Mouse (Mus musculus): ENCODE data around the gene Rnf2. TPM values are rescaled to one million over a fixed set of nuclear protein-coding genes. Genes with fewer than 3 reads are reported as not detected.

The Rnf2 gene
- 91.4 and 94.8 TPM in 2 replicates for polyA plus RNA-seq (2015; fragmentation: Nextera tagmentation; extraction: Ambion mirVana)

DNA sequence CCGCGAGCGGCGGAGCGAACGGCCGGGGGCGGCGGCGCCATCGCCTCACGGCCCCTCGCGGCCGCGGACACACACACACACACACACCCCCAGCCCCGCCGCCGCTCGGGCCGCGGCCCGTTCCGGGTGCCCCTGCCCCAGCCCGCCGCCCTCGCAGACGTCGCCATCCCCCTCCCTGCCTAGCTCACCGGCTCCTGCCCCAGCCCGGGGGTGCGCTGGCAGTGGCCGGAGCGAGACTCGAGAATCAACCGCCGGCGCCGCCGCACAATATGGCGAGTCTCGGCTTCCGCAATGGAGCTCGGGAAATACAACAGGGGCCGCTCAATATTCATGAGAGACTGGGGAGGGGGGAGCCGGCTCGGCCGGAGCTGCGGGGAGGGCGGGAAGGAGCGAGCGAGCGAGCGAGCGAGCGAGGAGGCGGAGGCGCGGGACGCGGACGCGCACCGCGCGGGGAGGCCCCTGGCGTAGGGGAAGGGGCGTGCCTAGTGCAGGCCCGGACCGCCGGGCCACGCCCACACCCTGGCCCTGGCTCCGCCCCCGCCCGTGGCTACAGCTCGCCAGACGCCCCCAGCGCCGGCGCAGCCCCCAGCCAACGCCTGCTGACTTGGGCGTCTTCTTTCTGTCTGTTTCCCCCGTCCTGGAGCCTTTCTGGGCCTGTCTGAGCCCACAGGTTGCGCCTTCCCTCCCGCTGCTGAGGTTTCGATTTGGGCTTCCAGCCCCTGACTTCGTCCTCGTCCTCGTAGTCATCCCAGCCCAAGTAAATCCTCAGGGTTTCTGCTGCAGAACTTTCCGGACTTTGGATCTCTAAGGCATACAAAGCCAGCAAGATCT lies at the start of gene Rnf2:
Gene Rnf2, minus strand, starts transcription at position 425 of the 831 bp plus-strand sequence.
- Histone ChIP-seq H3K27me3 (no peaks in the 10 kb centered on the region), H3K36me3 (no peaks in the 10 kb centered on the region), H3K9ac (peak within 1 kb of the TSS; percentile 96), H3K9me3 (replicated peaks) (no peaks in the 10 kb centered on the region), H3K27ac (peak within 1 kb of the TSS; percentile 99), H3K4me2 (peak within 1 kb of the TSS; percentile 67), H3K4me3 (replicated peaks) (peak within 1 kb of the TSS; percentile 93), H3K4me1 (peaks cover 22% of the 10 kb centered on the region)
- ATAC-seq (replicated peaks; ENCODE audit: low FRiP score) = peak; percentile 98
- under 1% methylated on average over 70 of the region's 90 CpGs for WGBS

DNA sequence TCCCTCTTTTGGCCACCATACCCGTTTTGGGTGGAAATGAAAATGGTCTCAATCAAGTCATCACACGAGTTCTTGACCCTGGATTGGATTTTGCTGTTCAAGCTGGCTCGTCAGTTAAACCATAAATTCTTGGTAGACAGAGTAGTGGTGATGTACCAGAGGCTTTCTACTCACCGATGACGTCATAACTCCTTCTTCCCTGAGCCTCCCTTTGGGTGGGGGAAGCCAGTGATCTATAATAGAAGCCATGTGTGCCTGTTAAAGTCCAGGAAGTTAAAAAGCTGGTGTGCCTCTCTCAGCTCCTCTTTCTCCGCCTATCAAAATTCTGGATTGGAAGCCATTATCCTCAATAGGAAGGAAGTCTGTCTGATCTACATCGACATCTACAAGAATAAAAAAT lies 49.0 kb upstream of the Rnf2 start:
- no peak for ATAC-seq (replicated peaks; ENCODE audit: low FRiP score)
- WGBS = 63% methylated on average over 7 of the region's 7 CpGs
- H3K27ac ChIP-seq = peak overlapping the region; percentile 79

DNA sequence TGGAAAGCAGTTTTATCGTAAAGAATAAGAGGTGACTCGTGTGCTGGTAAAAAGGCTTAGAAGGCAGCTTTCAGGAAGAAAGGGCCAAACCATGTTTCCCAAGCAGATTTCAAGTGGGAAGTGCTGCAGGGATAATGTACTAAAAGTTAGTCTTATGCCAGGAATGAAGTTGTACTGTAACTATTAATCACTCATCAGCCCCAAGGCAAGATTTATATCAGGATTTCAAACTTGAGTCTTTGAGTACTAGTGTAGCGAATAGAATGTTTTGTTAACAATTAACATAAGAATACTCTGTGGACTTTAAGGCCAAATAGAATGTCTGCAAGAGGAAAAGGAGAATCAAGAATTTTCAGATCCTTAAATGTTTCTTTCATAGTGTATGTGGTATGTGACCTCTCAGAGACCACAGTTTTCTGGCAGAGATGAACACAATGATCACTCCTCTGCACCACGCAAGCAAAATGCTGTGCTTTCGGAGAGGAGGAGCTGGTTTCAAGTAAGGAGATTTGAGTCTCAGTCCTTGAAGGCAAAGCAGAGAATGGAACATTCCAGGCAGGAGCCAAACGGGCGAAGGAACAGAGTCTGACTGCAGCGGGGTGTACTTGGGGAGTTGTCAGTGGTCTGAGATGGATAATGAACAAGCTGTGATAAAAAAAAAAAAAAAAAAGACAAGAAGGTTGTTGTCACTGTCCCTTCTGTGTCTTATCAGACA lies 48.3 kb upstream of the Rnf2 start:
- Histone ChIP-seq H3K27ac (peak overlapping the region; percentile 79), H3K9me3 (replicated peaks) (no peaks in the 10 kb centered on the region), H3K27me3 (no peaks in the 10 kb centered on the region), H3K4me3 (replicated peaks) (no peak overlapping the region), H3K4me2 (no peak overlapping the region), H3K36me3 (no peaks in the 10 kb centered on the region), H3K4me1 (peaks cover 13% of the 10 kb centered on the region), H3K9ac (no peak overlapping the region)
- 58% methylated on average over 8 of the region's 8 CpGs for WGBS
- ATAC-seq (replicated peaks; ENCODE audit: low FRiP score) = peak; percentile 82

More for the DNA sequence above, 49.0 kb upstream of the Rnf2 start:
- peaks cover 13% of the 10 kb centered on the region for H3K4me1 ChIP-seq
- H3K4me2 ChIP-seq = no peak overlapping the region
- no peak overlapping the region for H3K9ac ChIP-seq
- no peak overlapping the region for H3K4me3 ChIP-seq (replicated peaks)
- H3K27me3 ChIP-seq = no peaks in the 10 kb centered on the region
- H3K9me3 ChIP-seq (replicated peaks) = no peaks in the 10 kb centered on the region
- no peaks in the 10 kb centered on the region for H3K36me3 ChIP-seq

DNA sequence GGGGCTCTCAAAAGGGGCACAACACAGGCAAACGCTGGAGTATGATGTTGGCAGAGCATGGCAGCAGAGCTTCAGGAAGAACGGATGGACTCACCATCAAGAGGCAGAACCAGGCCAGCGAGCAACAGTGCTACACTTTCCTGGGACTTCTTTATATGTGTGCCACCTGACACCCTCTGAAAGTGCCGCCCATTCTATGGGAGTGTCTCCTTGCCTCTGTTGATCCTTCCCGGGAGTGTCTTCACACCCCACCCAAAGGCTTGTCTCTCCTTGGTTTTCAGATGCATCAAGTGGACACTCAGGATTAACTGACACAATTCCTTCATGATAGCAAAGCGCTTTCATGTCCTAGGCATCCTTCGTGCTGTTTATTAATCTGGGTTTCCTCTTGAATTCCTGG lies 44.8 kb upstream of the Rnf2 start:
- no peak overlapping the region for H3K9ac ChIP-seq
- no peak overlapping the region for H3K4me3 ChIP-seq (replicated peaks)
- WGBS = 80% methylated on average over 7 of the region's 7 CpGs
- H3K27ac ChIP-seq = no peak overlapping the region
- no peaks in the 10 kb centered on the region for H3K36me3 ChIP-seq
- peaks cover 13% of the 10 kb centered on the region for H3K4me1 ChIP-seq
- H3K4me2 ChIP-seq = no peak overlapping the region
- no peaks in the 10 kb centered on the region for H3K9me3 ChIP-seq (replicated peaks)
- ATAC-seq (replicated peaks; ENCODE audit: low FRiP score) = no peak
- H3K27me3 ChIP-seq = no peaks in the 10 kb centered on the region

DNA sequence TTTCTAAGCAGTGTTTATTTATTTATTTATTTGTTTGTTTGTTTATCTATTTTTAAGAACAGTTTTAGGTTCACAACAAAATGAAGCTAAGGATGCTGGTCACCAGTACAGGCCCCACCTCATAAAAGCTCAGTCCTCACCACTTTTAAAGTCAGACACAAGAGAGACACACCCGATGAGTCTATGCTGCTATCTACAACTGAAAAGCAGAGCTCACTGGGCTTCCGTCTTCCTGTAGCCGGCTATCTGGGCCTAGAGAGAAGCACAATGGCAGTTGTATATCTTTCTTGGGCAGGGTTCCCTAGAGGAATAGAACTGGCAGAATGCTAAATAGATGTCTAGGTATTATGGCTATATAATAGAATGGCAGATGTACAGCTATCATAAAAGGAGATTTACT lies 43.8 kb upstream of the Rnf2 start:
- no peaks in the 10 kb centered on the region for H3K27me3 ChIP-seq
- H3K9ac ChIP-seq = no peak overlapping the region
- no peak overlapping the region for H3K4me3 ChIP-seq (replicated peaks)
- H3K4me2 ChIP-seq = no peak overlapping the region
- H3K9me3 ChIP-seq (replicated peaks) = no peaks in the 10 kb centered on the region
- no peak overlapping the region for H3K27ac ChIP-seq
- 86% methylated on average over 3 of the region's 3 CpGs for WGBS
- peaks cover 7% of the 10 kb centered on the region; the same call in 1 of the 2 replicates for H3K4me1 ChIP-seq
- no peak for ATAC-seq (replicated peaks; ENCODE audit: low FRiP score)
- H3K36me3 ChIP-seq = no peaks in the 10 kb centered on the region

DNA sequence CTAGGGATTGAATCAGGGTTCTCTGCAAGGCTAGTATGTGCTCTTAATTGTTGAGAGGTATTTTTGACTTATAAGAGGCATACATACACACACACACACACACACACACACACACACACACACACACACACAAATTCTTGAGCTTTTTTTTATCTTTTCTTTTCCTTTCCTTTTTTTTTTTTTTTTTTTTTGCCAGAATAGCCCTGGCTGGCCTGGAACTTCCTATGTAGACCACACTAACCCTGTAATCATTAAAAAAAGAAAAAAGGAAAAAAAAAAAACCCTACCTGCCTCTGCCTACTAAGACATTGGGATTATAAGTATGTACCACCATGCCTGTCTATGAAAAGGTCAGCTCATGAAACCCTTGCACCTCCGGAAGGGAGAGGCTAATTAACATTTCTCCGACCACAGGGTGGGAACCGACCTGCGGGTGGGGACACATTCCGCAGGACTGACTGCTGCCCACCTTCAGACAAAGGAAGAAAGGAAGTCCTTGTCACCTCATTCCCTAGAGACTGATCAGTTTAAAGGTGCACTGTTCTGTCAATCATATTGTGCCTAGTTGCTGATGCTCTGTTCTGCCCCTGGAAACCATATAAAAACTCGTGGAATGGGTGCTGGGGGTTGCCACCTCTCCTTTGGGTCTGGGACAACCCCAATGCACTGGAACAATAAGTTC lies 43.2 kb upstream of the Rnf2 start:
- Histone ChIP-seq H3K27me3 (no peaks in the 10 kb centered on the region), H3K4me2 (no peak overlapping the region), H3K27ac (no peak overlapping the region), H3K4me3 (replicated peaks) (no peak overlapping the region), H3K36me3 (no peaks in the 10 kb centered on the region), H3K9me3 (replicated peaks) (no peaks in the 10 kb centered on the region), H3K4me1 (peaks cover 3% of the 10 kb centered on the region; the same call in 1 of the 2 replicates), H3K9ac (no peak overlapping the region)
- 76% methylated on average over 6 of the region's 6 CpGs for WGBS
- ATAC-seq (replicated peaks; ENCODE audit: low FRiP score) = no peak

DNA sequence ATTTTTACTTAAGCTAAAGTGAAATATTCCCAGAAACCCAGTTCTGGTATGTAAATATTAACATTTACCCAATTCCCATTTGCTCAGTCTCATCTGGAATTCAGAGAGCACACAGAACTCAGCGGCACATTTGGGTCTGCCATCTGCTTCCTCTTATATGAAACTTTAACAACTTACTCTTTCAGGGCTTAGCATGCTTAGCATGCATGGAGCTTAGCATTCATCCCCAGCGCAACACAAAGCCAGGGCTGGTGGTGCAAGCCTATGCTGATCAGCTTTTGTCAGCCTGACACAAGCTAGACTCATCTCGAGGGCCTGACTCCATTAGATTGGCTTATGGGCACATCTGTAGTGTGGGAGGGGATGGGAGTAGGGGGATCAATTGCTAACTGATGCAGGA lies 25.9 kb upstream of the Rnf2 start:
- 83% methylated on average over 3 of the region's 3 CpGs for WGBS
- ATAC-seq (replicated peaks; ENCODE audit: low FRiP score) = no peak
- Histone ChIP-seq H3K36me3 (no peaks in the 10 kb centered on the region), H3K4me1 (no peaks in the 10 kb centered on the region), H3K9ac (no peak overlapping the region), H3K4me3 (replicated peaks) (no peak overlapping the region), H3K4me2 (no peak overlapping the region), H3K27ac (no peak overlapping the region), H3K27me3 (no peaks in the 10 kb centered on the region), H3K9me3 (replicated peaks) (0 out of 2 replicates have a peak, but pooled peaks cover 7% of the 10 kb centered on the region)

DNA sequence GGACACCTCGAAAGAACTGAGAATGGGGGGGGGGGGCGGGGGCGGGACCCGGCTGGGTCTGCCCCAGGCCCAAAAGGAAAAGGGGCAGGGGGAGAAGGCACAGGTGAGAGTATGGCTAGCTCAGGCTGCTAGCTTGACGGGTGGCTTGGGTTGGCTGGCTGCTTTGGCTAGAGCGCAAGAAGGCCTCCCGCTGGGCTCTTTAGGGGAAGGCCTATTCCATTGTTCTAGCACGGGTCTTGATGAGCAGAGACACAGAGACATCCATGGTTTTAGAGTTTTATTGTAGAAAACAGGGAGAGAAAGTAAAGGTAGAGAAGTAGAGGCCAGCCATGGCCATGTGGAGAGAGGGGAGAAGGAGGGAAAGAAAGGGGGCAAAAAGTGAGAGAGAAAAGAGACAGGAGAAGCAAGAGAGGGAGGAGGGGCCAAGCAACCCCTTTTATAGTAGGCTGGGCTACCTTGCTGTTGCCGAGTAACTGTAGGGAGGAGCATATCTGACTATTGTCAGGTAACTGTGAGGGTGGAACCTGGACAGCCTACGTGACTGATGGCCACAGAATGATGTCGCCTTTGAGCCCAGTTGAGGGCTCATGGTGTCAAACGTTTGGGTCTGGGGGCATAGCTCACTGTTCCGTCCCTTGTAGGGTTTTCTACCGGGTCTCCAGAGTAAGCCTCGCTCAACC lies 17.0 kb upstream of the Rnf2 start:
- WGBS = 83% methylated on average over 14 of the region's 15 CpGs
- Histone ChIP-seq H3K27ac (no peak overlapping the region), H3K36me3 (no peaks in the 10 kb centered on the region), H3K4me3 (replicated peaks) (no peak overlapping the region), H3K9me3 (replicated peaks) (0 out of 2 replicates have a peak, but pooled peaks cover 3% of the 10 kb centered on the region), H3K27me3 (no peaks in the 10 kb centered on the region), H3K4me1 (no peaks in the 10 kb centered on the region), H3K9ac (no peak overlapping the region), H3K4me2 (no peak overlapping the region)
- ATAC-seq (replicated peaks; ENCODE audit: low FRiP score) = no peak

DNA sequence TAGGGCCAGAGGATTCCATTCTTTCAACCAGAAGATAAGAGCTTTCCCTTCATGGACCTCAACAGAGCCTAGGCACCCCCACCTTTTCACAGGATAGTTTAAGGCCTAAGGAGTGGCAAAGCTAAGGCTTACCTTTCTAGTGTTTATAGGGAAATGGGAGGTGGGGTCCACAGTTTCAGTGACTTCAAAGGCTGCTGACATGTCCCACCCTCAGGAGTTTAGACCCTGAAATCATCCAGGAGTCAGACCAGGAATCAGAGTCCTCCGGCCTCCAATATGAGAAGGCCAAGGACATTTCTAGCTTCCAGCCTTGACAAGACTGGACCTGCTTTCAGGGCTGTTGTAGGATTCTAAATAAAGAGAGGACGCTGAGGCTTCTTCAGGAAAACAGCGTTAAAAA lies 16.1 kb upstream of the Rnf2 start:
- no peak for ATAC-seq (replicated peaks; ENCODE audit: low FRiP score)

DNA sequence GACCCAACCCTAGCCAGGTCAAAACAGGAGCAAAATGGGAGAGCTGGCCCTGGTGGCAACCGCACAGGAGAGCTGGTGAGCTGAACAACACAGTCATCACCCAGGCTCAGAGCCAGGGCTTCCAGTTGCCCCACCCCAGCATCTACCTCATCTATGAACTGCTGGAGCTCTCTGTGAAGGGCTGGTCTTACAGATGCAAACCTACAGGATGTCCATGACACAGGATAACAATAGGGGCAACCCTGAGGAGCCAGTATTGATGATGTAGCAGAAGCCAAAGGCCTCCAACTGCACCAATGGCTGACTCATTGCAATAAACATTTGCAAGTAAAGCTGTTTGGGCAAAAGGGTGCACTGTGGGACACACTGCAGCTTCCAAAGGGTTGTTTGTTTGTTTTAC lies 15.0 kb upstream of the Rnf2 start:
- H3K4me3 ChIP-seq (replicated peaks) = no peak overlapping the region
- 88% methylated on average over 1 of the region's 1 CpGs for WGBS
- H3K4me2 ChIP-seq = no peak overlapping the region
- no peaks in the 10 kb centered on the region for H3K27me3 ChIP-seq
- no peak overlapping the region for H3K9ac ChIP-seq
- no peak overlapping the region for H3K27ac ChIP-seq
- H3K36me3 ChIP-seq = no peaks in the 10 kb centered on the region
- H3K9me3 ChIP-seq (replicated peaks) = no peaks in the 10 kb centered on the region
- no peak for ATAC-seq (replicated peaks; ENCODE audit: low FRiP score)
- H3K4me1 ChIP-seq = 0 out of 2 replicates have a peak, but pooled peaks cover 4% of the 10 kb centered on the region

More for the DNA sequence above, 16.1 kb upstream of the Rnf2 start:
- Histone ChIP-seq H3K9me3 (replicated peaks) (no peaks in the 10 kb centered on the region), H3K9ac (no peak overlapping the region), H3K36me3 (no peaks in the 10 kb centered on the region), H3K27me3 (no peaks in the 10 kb centered on the region), H3K4me2 (no peak overlapping the region), H3K27ac (no peak overlapping the region), H3K4me1 (no peaks in the 10 kb centered on the region), H3K4me3 (replicated peaks) (no peak overlapping the region)
- WGBS = 90% methylated on average over 3 of the region's 3 CpGs

DNA sequence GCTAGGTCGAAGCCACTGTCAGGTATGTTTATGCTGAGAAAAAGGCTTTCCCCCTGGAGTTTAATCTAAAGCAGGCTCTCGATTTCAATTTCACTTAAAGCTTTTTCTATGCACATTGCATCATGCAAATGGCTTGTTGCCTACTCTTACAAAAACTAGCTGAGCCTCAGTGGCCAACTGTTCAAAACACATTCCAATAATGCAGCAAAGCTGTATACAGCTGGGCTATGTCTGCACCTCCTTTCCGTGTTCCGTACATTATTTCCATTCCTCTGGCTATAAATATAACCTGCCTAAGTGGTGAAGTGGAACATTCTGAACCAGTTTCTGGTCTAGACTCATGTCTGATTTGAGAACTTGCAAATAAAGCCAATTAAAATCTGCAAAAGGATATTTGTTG lies 13.4 kb upstream of the Rnf2 start:
- no peaks in the 10 kb centered on the region for H3K36me3 ChIP-seq
- H3K9ac ChIP-seq = no peak overlapping the region
- ATAC-seq (replicated peaks; ENCODE audit: low FRiP score) = no peak
- WGBS = 75% methylated on average over 4 of the region's 4 CpGs
- H3K9me3 ChIP-seq (replicated peaks) = no peaks in the 10 kb centered on the region
- no peaks in the 10 kb centered on the region for H3K27me3 ChIP-seq
- no peak overlapping the region for H3K4me3 ChIP-seq (replicated peaks)
- H3K4me2 ChIP-seq = no peak overlapping the region
- H3K27ac ChIP-seq = no peak overlapping the region
- H3K4me1 ChIP-seq = 0 out of 2 replicates have a peak, but pooled peaks cover 5% of the 10 kb centered on the region

All from kidney, embryonic 15.5 days (tissue).